Mouse (Mus musculus) myocyte (in vitro differentiated cells): ENCODE data around the gene Ppp1ca.

ENCODE experiments used
- CEBPB ChIP-seq: IDR thresholded peaks from 2 replicates; pipeline ENCODE4 v1.6.1; 2011; ENCODE audit warnings: mild to moderate bottlenecking, moderate library complexity; ENCODE audit not compliant: poor library complexity, insufficient read depth, severe bottlenecking
- POLR2A ChIP-seq: IDR thresholded peaks from one replicate; pipeline ENCODE4 v1.6.1; 2011; ENCODE audit warnings: low read depth, mild to moderate bottlenecking, control low read depth, moderate library complexity; ENCODE audit not compliant: insufficient read length

DNA sequence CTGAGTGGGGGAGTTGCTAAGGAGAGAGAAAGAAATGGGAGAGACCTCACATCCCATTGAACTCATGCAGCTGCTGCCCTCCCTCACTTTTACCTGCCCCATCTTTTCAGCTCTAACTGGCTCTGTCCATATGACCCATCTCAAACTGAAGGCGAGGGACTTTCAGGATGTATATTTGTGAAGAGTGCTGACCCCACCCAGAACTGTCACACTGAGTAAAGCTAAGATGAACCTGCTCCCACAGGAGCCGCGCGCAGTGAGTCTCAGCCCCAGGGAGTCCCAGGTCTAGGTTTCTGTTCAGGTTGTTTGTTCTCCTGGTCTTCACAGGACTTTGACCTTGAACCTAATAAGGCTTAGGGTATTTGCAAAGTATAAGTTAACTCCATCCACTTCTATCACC lies 37.0 kb downstream of the Ppp1ca start:
- TF ChIP-seq POLR2A (no peak), CEBPB (no peak)
